Mouse (Mus musculus): Measurements from ENCODE around the gene Dennd1a.

Gene Dennd1a

DNA sequence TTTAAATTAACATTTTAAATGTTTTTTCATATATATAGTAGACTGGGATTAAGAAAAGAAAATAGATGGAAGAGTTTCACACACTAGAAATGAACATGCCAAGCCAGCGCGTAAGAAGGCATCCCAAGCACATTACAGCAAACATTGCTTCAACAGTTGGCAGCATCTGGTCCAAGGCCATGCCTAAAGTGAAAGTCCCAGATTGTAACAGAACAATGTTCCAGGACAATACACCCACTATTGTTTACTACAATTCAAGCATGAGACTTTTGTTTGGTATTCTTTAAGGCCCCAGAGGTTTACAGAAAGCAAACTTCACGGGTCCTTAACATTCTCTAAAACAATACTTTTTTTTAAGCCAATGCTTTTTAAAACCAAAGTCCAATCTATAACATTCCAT is 124.7 kb downstream of the Dennd1a start:
- DNase-seq = no peak

DNA sequence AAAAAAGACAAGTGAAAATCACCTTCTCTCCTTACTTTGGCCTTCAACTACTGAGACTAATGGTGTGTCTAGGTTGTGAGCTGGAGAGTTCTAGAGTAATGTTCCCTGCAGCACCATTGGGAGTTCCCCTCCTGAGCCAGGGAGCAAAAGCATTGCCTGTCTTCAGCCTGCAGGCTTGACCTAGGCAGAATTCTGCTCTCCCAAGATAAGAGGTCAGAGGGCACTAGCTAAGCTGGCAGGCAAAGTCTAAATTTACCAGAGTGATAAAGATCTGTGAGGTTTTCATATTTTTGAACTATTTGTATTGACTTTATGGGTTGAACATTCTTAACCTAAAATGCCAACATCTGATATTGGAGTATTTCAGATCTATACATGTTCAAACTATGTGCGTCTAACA is 125.7 kb downstream of the Dennd1a start:
- no peak for DNase-seq

DNA sequence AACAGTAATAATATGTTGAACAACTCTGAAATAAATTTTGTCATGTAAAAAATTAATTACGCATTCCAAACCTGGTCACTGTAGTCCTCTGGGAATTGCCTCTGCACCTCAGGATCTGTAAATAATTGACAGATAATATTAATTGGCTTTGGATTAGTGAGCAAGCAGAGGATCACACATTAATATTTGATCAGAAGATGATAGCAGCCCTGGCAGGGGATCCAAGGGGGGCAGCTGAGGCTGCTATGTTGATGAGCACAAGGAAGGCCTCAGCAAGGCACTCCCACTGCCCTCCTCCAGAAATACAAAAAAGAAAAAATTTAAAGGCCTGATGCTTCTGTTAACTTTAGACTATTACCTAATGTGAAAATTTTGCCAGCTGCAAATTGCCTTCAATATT is 127.5 kb downstream of the Dennd1a start:
- DNase-seq = peak; percentile 27 to 48

DNA sequence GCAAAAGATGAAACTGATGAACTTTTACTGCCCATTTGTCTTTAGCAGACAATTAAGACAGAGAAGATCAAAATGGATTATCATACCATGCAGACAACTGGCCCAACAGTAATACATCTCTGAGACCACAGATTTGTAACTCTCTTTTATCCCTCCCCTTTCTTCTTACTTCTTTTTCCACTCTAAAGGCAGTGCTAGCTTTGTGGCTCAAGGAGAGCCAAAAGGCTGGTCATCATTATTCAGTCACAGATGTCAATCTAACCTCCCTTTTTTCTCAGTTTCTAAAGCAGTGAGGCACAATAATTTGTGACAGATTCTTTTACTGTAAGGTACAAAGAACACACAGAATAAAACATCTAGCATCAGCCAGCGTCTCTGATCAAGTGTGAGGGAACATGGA is 130.2 kb downstream of the Dennd1a start:
- DNase-seq = no peak

DNA sequence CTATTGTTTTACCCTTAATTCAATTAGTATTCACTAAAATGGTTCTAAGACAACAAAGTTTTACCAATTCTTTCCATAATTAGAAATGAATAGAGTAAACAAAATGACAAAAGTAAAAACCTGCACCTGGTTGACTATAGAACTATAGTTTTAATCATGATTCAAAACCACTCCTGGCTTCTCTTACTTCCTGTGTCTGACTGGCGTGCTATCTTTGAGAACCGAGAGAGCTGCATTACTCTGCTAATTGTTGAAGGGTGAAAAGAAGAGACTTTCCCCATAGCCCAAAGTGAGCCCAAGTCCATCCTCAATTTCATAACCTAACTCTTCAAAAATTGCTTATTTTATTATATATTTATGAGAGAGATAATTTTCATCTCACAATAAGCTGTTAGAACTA is 131.2 kb downstream of the Dennd1a start:
- no peak for DNase-seq

DNA sequence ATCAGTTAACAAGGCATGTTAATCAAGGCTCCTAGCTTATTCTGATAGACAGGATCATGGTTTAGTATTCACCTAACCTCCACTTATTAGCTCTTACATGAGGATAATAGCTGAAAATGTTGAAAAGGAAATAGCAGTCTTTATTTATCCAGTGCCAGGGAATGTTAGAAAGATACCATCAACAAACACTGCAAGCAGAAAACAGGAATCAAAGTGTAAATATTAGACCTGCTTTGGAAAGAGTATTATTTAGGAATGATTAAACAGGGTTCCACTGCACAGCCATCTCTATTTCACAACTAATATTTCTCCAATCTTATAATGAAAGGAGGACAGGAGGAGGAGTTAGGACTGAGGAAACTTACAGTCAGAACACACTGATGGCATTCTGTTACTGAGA is 142.4 kb downstream of the Dennd1a start:
- DNase-seq = no peak

DNA sequence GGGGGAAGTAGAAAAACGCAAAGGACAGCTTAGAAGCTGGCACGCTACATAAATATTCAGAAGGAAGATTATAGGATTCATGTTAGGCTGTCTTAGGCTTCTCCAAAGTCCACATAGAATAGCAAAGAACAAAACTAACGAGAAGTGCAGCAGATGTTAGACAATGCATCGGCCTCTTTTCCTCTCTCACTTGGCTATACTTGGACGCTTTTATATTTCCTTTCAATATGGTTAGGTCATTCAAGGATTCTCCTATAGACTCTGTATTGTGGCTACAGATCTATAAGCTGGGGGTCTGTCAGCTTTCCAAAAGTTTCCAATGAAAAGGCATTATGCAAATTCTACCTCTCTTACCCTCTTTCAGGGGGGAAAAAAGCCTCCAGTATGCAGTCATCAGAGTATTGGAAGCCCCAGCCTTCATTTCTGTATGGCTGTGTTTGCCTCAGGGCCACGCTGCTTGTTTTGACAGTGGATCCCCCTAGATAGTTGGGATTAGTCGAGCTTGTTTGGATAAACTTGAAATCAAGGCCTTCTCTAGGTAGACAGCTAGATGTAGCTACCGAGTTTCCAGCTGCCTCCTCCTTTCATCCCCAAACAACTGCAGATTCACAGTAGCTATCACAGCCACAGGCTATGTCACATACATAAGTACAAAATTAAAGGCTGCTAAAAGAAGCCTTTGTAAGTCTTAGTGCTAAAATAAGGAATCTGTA is 143.0 kb downstream of the Dennd1a start:
- no peak for DNase-seq

DNA sequence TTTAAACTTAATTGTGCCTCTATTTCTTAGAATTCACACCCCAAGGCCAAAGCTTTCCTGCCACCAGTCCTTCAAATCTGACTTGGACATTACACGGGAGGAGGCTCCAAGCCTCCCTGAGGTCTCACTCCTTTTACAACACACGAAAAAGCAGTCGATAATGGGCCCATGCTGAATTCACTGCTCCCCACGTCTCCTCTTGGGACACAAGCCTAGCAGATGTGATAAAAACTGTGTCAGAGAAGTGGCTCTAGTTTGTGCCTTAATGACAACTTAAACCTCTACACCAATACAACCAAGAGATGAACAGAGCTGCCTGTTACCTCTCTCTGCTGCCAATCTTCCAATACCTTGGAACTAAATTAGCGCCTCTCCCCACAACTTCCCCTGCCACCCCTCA is 144.3 kb downstream of the Dennd1a start:
- no peak for DNase-seq

DNA sequence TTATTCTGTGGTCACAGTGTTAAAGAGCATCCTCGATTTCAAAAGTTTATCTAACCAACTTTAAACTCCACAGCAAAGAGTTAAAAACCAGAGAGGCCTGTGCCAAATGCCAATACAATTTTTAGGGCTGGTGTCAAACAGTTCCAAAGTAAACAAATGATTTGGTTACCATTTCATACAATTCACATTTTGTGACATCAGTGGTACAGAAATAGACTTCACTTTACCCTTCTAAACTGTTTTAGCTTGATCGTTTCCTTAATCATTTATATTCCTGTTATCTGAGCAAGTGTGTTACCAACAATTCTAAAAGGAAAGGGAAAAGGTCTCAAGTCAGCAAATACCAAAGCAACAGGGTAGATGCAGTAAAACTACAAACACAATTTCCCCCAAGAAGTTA is 145.0 kb downstream of the Dennd1a start:
- no peak for DNase-seq

DNA sequence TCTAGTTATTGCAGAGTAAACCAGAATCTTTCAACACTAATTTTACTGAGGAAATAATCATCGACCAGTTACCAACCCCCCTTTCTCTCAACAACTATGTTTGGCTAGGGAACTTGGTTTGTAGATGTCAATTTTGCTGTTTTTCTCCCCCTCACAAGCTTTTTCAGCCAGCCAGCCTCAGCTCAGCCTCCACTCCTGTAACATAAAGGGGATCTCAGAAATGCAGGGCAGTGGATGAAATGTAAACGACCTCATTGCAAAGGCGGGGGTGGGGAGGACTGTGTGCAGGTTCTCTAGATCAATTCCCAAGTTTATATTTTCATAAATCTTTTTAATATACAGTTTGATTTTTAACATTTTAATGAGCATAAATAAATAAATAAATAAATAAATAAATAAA is 147.7 kb downstream of the Dennd1a start:
- no peak for DNase-seq

DNA sequence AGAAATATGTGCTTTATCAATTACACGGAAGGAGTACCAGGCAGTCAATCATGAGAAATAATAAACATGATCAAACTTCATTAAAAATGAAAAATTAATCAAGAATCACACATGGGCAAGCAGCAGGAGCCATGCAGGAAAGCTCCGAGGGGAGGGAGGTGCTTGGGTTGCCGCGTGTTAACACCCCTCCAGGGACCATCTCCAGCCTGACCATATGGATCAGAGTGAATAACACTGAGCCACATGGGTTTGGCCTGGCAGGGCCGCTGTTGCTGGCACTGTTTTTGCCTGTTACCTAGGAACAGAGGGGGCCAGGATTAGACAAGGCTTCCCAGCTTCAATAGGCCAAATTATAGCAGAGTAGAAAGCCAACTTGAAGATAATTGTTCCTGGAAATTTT is 150.1 kb downstream of the Dennd1a start:
- DNase-seq = no peak

DNA sequence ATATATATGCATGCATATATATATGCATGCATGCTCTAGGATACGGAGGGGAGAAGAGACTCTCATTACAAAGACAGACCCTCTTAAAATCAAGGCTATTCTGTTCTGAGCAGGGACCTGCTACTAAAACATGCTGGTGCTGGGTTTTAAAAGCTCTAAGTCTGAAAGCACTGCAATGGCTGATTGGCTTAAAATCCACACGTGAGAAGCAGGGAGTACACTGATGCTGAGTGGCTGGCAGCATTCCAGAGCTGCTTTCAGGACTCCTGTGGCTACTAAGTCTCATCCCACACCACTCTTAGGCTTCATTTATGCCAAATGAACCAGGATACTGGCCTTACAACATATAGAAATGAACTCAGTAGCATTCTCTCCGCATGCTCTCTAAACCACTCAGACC is 151.8 kb downstream of the Dennd1a start:
- DNase-seq = no peak

DNA sequence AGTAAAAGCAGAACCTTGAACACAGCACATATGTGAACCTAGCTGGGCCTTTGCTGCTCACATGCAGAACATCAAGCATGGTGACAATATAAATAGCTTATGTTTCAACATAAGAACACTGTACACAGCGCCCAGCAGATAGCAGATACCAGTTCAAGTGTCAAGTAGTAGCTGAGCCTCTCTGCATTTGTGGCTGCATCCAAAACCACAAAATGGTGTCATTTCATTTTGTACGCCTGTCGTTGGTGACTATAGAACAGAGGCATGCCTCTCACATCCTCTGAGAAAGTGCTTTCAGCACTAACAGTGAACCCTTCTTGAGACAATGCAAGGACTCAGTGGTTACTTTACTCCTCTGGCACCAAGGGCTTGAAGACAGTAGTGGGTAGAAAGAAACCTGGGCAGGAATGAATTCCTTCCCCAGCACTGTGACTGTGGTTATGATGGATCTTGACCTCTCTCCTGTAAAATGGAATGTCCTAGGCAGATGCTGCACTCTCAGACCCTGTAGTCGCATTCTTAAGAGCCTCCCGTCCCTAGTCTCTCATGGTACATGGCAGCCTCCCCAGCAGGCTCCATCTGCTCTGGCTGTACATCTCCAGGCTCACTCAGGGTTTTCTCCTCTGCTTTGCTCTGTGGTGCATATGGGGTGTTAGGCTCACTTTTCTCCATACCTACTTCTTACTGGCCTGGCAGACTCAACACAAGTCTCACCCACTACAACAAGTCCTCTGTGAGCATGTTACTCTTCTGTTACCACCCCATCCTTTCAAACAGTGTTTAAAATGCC is 154.0 kb downstream of the Dennd1a start:
- DNase-seq = no peak

DNA sequence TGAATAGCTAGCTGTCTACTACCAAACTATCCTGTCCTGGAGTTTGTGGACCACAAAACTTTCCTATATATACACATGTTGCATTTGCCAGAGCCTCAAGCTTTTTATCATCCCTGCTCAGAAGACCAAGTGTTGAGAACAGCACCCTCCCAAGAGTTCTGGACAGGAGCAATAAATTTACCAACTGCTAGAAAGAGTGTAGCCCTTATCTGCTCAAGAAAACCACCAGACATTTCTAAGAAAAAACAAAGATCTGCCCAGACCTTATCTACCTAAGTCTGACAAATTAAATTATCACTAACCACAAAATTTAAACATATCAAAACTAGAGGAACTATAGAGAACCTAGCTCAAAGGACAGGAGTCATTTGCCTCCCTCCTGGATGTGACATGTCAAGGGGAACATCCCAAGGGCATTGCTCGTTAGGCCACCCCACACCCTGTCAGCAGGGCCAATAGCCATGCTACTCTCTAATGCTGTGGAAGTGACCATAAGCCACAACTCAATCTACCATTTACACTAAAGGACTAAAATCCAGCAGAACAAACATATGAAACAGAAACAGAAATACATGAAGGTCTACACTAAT is 154.9 kb downstream of the Dennd1a start:
- no peak for DNase-seq

DNA sequence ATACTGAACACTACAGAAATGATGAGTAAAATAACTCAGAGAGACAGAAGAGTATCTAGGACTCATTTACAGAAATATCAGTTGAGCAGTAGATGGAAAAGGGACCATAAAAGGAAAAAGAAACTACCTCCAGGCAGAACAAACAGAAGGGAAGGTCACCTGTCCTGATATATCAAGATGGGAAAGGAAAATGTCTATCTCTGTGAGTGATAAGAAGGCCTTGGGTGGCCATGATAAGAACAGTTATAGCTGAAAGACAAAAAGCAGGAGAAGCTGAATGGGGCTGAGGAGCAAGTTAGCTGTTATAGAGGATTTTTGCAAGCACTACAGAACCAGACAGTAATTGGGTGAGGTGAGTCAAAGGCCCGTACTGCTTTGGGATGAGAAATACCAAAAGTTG is 155.7 kb downstream of the Dennd1a start:
- DNase-seq = no peak

DNA sequence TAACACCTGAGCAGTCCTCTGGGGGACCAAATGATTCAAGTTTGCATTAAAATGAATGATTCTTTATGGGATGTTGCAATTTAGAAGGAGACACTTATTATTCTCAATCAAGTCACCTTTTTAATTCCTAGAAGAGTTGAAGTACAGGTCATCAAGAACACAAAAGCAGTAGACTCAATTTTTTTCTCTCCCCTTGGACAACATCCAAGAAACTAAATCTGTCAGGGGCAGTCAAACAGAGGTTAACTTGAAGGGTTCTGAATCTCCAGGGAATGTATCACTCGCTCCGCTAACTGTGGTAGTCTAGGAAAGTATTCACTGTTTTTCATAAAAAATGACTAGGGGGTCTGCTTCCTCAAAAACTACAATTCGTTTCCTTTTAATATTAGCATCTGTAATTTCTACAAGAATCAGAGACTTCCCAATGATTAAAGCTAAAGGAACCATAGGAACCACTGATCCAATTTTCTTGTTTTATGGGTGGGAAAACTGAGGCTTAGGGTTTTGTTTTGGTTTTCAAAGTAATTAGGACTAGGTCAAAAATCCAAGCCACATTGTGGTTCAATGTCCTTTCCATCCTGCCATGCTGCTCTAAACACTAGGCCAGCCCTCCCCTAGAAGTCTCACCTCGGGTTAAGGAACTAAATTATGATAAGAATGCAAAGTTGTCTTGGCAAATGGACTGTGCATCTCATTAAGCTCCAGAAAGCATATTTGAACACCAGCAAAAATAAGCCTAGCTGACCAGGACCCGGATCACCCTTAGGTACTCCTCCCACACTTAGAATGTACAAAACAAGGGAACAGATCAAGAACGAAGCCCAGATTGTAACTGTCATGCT is 157.0 kb downstream of the Dennd1a start:
- peak in 1 of 2 experiments; percentile 19 for DNase-seq

DNA sequence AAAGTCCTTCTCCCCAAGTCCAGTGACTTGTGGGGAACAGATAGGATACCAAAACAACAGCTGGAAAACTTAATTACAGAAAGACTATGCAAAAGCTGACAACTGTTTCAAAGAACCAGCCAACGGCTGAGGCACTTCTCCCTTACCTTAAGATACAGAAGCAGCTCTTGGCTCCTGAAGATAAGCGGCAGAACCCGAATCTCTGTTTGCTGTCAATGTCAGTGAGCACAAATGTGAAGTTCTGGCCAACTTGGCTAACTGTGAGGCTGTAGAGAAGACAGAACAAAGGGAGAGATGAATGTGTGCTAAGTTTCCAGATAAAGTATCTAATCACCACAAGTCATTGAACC is 160.8 kb downstream of the Dennd1a start:
- DNase-seq = no peak

DNA sequence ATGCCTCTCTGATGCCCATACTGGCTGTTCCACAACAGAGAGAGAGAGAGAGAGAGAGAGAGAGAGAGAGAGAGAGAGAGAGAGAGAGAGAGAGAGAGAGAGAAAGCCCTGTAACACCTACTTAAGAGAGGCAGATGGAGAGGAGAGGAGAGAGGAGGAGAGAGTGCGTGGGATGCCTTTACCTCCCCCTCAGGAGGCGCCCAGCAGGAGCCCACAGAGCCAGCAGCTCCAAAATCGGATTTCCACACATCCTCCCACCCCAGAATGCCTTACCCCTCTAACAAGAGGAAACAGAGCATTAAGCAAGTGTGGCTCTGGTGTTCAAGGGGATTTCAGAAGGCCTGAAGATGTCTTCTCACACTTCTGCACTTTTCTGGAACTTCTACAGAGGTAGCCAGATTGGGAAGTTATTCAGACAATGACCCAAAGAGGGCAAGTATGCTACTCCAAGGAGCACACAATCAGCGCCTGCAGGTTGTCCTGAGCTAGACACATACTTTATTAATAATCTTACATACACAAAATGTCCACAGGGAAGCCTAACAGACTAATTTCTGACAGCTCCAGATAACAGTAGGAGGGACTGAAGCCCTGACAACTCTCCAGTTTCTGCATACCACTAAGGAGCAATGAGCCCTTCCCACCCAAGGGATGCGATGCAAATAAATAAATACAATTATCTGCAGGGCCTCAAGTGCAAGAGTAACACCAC is 161.4 kb downstream of the Dennd1a start:
- DNase-seq = no peak

DNA sequence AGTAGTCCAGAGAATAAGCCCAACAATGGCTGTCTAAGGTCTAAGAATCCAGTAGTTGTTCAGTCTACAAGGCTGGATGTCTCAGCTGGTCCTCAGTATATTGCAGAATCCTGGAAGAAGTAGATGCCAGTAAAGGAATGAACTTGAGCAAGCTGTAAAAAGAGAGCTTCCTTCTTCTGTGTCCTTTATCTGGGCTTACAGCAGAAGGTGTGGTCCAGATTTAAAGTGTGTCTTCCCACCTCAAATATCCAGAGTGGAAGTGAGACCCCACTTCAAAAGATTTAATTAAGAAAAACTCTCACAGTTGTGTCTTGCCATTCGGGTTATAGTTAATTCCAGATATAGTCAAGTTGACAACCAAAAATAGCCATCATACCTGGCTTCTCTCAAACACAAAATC is 162.5 kb downstream of the Dennd1a start:
- DNase-seq = no peak

DNA sequence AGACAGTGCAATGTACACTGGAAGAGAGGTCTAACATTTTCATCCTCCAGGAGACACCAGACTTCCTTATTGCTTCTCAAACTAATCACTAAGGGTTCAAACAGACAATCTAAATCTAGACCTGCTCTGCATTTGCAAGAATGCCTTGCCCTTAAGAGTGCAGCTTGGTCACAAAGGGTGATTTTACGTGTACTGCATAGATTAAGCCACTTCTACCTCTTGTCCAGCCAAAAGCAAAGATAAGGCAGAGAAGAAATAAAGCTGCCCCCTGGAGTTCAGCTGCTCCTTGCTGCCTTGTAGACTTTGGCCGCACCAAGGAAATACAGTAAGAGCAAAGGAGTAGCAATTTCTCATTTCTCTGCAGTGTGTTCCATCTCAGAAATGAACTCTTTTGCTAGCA is 172.2 kb downstream of the Dennd1a start:
- DNase-seq = peak; percentile 17 to 26

DNA sequence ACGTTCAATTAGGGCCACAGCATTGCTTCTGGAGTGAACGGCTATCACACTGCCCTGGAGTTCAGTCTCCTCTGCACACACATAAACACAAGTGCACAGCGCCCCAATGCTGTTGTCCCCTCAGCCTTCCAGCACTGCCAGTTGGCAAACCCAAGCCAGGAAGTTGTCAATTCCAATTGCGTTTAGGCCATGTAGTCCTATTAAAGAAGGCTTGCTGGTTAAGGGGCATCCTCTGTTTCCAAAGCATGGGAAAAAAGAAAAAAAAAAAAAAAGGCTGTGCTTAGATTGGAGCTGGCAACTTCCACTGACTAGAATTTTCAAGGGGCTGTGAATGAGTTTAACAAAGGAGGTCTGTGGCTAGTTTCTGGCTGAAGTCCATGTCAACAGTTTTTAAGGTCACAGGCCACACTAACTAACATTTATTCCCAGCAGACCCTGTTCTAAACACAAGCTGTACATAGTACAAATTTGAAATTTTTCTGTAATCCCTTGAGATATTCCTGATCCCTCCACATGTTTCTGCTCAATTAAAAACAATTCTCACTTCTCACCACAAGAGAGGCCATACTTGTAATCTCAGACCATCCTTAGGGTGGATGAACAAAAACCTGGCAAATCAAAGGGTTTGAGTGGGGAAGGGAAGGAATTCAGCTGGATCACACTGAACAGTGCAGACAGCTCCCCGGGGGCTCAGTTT is 175.4 kb downstream of the Dennd1a start:
- no peak for DNase-seq

DNA sequence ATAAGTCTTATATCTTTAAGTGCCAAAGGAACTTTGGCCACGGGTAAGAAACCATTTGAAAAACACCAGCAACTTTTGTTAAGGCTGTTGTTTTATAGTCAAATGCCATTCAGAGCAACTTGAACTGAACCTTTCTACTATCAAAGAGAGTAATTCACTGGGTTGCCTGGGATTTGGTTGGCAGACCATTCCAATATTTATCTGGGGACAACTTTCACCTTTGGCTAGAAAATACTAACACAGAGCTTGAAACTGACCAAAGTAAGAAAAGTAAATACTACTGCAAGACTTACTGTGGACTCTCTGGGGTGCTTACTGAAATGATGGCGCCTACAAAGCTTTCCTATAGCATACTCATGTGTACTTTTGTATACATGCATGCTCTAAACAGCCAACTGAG is 178.6 kb downstream of the Dennd1a start:
- no peak for DNase-seq
